Mouse (Mus musculus): ENCODE measurements around the gene Zfp981. TPM values are rescaled to one million over a fixed set of nuclear protein-coding genes. Genes with fewer than 3 reads are reported as not detected.
"Not testable (repeated sequence)": the region's sequence is repeated elsewhere in the genome, so short reads cannot be mapped to it uniquely, and the experiment has no call there.

Zfp981 gene
- total RNA-seq, 1 experiment, result 150 TPM

GRCm38 (mm10) chr4:146474181-146474580 lies 27.6 kb upstream of the Zfp981 start:
- H3K27ac ChIP-seq (ENCODE audit: insufficient read depth, low read depth, low read length, poor library complexity, severe bottlenecking); H3K4me1 ChIP-seq (ENCODE audit: control insufficient read depth in 2 of 2, insufficient read depth in 2 of 2, low read length in 2 of 2, poor library complexity in 1 of 2); H3K36me3 ChIP-seq (ENCODE audit: control insufficient read depth, insufficient read depth, low read length, poor library complexity, severe bottlenecking); DNase-seq (ENCODE audit: low read depth, low spot score); in situ Hi-C loops (cut with MboI; ENCODE audit: low sequenced_read_pairs in 2 of 2, unreplicated experiment in 2 of 2); H3K4me3 ChIP-seq (ENCODE audit: insufficient read depth in 1 of 2, low read depth in 1 of 2, low read length in 2 of 2, poor library complexity in 1 of 2, severe bottlenecking in 1 of 2); H3K9me3 ChIP-seq (ENCODE audit: control insufficient read depth, insufficient read depth, low read depth, low read length); H3K9ac ChIP-seq (ENCODE audit: insufficient read depth, low read depth, low read length, poor library complexity, severe bottlenecking): not testable (repeated sequence)

DNA sequence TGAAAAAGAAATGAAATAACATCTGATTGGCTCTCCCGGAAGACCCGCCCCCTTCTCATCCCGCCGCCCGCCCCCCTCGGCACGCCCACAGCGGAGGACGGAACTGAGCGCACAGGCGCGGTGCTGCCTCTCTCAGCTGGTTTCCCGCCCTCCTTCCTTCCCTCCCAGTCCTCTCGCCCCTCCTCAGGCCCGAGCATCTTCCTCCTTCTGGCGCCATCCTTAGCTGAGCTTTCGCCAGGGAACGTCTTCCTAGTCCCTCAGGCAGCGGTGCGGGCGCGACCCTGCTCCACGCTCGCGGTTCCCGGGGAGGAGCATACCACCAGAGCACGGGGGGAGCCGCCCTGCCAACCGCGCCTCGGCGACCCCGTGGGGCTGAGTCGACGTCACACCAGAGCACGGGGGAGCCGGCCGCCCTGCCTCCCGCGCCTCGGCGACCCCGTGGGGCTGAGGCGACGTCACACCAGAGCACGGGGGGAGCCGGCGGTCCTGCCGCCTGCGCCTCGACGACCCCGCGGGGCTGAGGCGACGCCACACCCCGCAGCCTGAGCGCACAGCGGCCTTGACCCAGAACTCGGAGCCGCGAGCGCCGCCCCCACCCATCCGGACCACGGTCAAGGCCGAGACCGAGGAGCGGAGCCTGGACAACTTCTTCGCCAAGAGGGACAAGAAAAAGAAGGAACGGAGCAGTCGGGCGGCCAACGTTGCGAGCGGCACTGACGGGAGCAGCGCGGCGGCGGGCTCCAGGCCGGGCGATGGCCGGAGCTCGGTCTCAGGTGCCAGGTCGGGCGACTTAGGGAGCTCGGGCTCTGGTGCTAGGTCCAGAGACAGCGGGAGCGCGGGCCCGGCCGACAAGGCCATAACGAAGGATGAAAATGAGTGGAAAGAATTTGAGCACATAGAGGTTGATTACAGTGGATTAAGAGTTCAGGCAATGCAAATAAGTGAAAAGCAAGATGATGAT lies 26.8 kb upstream of the Zfp981 start:
- H3K9ac ChIP-seq (ENCODE audit: insufficient read depth, low read depth, low read length, poor library complexity, severe bottlenecking), result peak overlapping the region; percentile 78
- H3K36me3 ChIP-seq (ENCODE audit: control insufficient read depth, insufficient read depth, low read length, poor library complexity, severe bottlenecking); H3K4me1 ChIP-seq (ENCODE audit: control insufficient read depth in 2 of 2, insufficient read depth in 2 of 2, low read length in 2 of 2, poor library complexity in 1 of 2); DNase-seq (ENCODE audit: low read depth, low spot score); in situ Hi-C loops (cut with MboI; ENCODE audit: low sequenced_read_pairs in 2 of 2, unreplicated experiment in 2 of 2); H3K9me3 ChIP-seq (ENCODE audit: control insufficient read depth, insufficient read depth, low read depth, low read length): not testable (repeated sequence)
- H3K27ac ChIP-seq (ENCODE audit: insufficient read depth, low read depth, low read length, poor library complexity, severe bottlenecking), result peak overlapping the region; percentile 4; the same call in 1 of the 2 replicates
- peak overlapping the region; percentile 63 to 73 for H3K4me3 ChIP-seq (ENCODE audit: insufficient read depth in 1 of 2, low read depth in 1 of 2, low read length in 2 of 2, poor library complexity in 1 of 2, severe bottlenecking in 1 of 2)

DNA sequence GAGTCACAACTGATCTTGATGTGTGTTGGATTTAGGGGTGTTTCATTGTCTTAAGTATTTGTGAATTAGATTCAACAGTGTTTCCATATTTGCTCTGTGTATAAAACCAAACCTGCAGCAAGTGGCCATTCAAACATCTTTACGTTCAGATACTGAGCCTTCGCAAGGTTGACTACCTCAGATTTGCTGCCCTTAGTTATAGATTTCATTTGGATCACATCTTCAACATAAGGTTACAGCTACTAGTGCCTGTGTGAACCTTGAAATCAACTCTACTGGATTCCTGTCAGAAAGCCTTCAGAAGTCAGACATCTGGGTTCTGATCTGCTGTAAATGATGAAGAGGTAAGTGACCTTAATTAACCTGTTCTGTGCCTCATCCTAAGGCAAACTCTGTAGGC lies 25.6 kb upstream of the Zfp981 start:
- H3K9ac ChIP-seq (ENCODE audit: insufficient read depth, low read depth, low read length, poor library complexity, severe bottlenecking); DNase-seq (ENCODE audit: low read depth, low spot score); H3K4me1 ChIP-seq (ENCODE audit: control insufficient read depth in 2 of 2, insufficient read depth in 2 of 2, low read length in 2 of 2, poor library complexity in 1 of 2); H3K4me3 ChIP-seq (ENCODE audit: insufficient read depth in 1 of 2, low read depth in 1 of 2, low read length in 2 of 2, poor library complexity in 1 of 2, severe bottlenecking in 1 of 2); H3K9me3 ChIP-seq (ENCODE audit: control insufficient read depth, insufficient read depth, low read depth, low read length); in situ Hi-C loops (cut with MboI; ENCODE audit: low sequenced_read_pairs in 2 of 2, unreplicated experiment in 2 of 2); H3K36me3 ChIP-seq (ENCODE audit: control insufficient read depth, insufficient read depth, low read length, poor library complexity, severe bottlenecking); H3K27ac ChIP-seq (ENCODE audit: insufficient read depth, low read depth, low read length, poor library complexity, severe bottlenecking): not testable (repeated sequence)

- DNase-seq (ENCODE audit: low read depth, low spot score); H3K4me1 ChIP-seq (ENCODE audit: control insufficient read depth in 2 of 2, insufficient read depth in 2 of 2, low read length in 2 of 2, poor library complexity in 1 of 2); H3K9ac ChIP-seq (ENCODE audit: insufficient read depth, low read depth, low read length, poor library complexity, severe bottlenecking); H3K4me3 ChIP-seq (ENCODE audit: insufficient read depth in 1 of 2, low read depth in 1 of 2, low read length in 2 of 2, poor library complexity in 1 of 2, severe bottlenecking in 1 of 2); H3K27ac ChIP-seq (ENCODE audit: insufficient read depth, low read depth, low read length, poor library complexity, severe bottlenecking); H3K36me3 ChIP-seq (ENCODE audit: control insufficient read depth, insufficient read depth, low read length, poor library complexity, severe bottlenecking); in situ Hi-C loops (cut with MboI; ENCODE audit: low sequenced_read_pairs in 2 of 2, unreplicated experiment in 2 of 2); H3K9me3 ChIP-seq (ENCODE audit: control insufficient read depth, insufficient read depth, low read depth, low read length): not testable (repeated sequence)
These were observed 24.9 kb upstream of the Zfp981 start for GRCm38 (mm10) chr4:146476959-146477358.

- peak overlapping the region; percentile 4; the same call in 1 of the 2 replicates for H3K27ac ChIP-seq (ENCODE audit: insufficient read depth, low read depth, low read length, poor library complexity, severe bottlenecking)
- H3K36me3 ChIP-seq (ENCODE audit: control insufficient read depth, insufficient read depth, low read length, poor library complexity, severe bottlenecking); DNase-seq (ENCODE audit: low read depth, low spot score); H3K4me3 ChIP-seq (ENCODE audit: insufficient read depth in 1 of 2, low read depth in 1 of 2, low read length in 2 of 2, poor library complexity in 1 of 2, severe bottlenecking in 1 of 2); H3K4me1 ChIP-seq (ENCODE audit: control insufficient read depth in 2 of 2, insufficient read depth in 2 of 2, low read length in 2 of 2, poor library complexity in 1 of 2); H3K9ac ChIP-seq (ENCODE audit: insufficient read depth, low read depth, low read length, poor library complexity, severe bottlenecking); H3K9me3 ChIP-seq (ENCODE audit: control insufficient read depth, insufficient read depth, low read depth, low read length): not testable (repeated sequence)
- in situ Hi-C loops (cut with MboI; ENCODE audit: low sequenced_read_pairs in 2 of 2, unreplicated experiment in 2 of 2), result loop anchor here in 1 of 2 experiments (5.0 kb wide), 2 partner anchors 42 to 998 kb away; no protein-coding TSS in a partner anchor
These were observed 21.3 kb upstream of the Zfp981 start for GRCm38 (mm10) chr4:146480376-146481096.

- in situ Hi-C loops (cut with MboI; ENCODE audit: low sequenced_read_pairs in 2 of 2, unreplicated experiment in 2 of 2), result loop anchor here in 1 of 2 experiments (5.0 kb wide), 2 partner anchors 40 to 1000 kb away; no protein-coding TSS in a partner anchor
These were observed 19.3 kb upstream of the Zfp981 start for GRCm38 (mm10) chr4:146482546-146482945.

More at GRCm38 (mm10) chr4:146482546-146482945, 19.3 kb upstream of the Zfp981 start:
- H3K9me3 ChIP-seq (ENCODE audit: control insufficient read depth, insufficient read depth, low read depth, low read length); H3K4me1 ChIP-seq (ENCODE audit: control insufficient read depth in 2 of 2, insufficient read depth in 2 of 2, low read length in 2 of 2, poor library complexity in 1 of 2); H3K4me3 ChIP-seq (ENCODE audit: insufficient read depth in 1 of 2, low read depth in 1 of 2, low read length in 2 of 2, poor library complexity in 1 of 2, severe bottlenecking in 1 of 2); H3K27ac ChIP-seq (ENCODE audit: insufficient read depth, low read depth, low read length, poor library complexity, severe bottlenecking); DNase-seq (ENCODE audit: low read depth, low spot score); H3K9ac ChIP-seq (ENCODE audit: insufficient read depth, low read depth, low read length, poor library complexity, severe bottlenecking); H3K36me3 ChIP-seq (ENCODE audit: control insufficient read depth, insufficient read depth, low read length, poor library complexity, severe bottlenecking): not testable (repeated sequence)
